Mouse (Mus musculus): ENCODE results near the gene Pde10a.
A peak's percentile ranks its signal among the peaks of the same experiment; 100 is the strongest.

GRCm38 (mm10) chr17:8731073-8731472 lies 205.9 kb downstream of the Pde10a start:
- TF ChIP-seq POLR2A (IDR thresholded peaks at IDR 0.05; ENCODE audit: low read depth, low read length) (no peak), CTCF (conservative IDR thresholded peaks at IDR 0.05; ENCODE audit: insufficient read depth, insufficient read length, low read depth, low read length) (0 out of 2 replicates have a peak, but pooled peaks have one; percentile 11)
